Mouse (Mus musculus) intestine, embryonic 15.5 days (tissue): ENCODE measurements around the gene Abcd3. TPM values are rescaled to one million over a fixed set of nuclear protein-coding genes. Genes with fewer than 3 reads are reported as not detected.
A peak's percentile ranks its signal among the peaks of the same experiment; 100 is the strongest.

ENCODE experiments used
- ATAC-seq: fragments of 200-750 bp; cut with Nextera tagmentation; 2 replicates; pipeline ENCODE4 v1.8.0; 2017; ENCODE audit warnings: moderate TSS enrichment, moderate library complexity
- H3K27ac ChIP-seq: fragments of 300-500 bp; sonication (generic); 2 replicates; pipeline ENCODE4 v1.5.1; 2015; ENCODE audit warnings: mild to moderate bottlenecking, inconsistent platforms
- H3K27me3 ChIP-seq: fragments of 300-500 bp; sonication (generic); replicated peaks from 2 replicates; pipeline ENCODE4 v1.6.1; 2015; ENCODE audit warnings: inconsistent platforms
- H3K36me3 ChIP-seq: fragments of 300-500 bp; sonication (generic); 2 replicates; pipeline ENCODE4 v1.6.1; 2015; ENCODE audit warnings: inconsistent platforms
- H3K4me1 ChIP-seq: fragments of 300-500 bp; sonication (generic); replicated peaks from 2 replicates; pipeline ENCODE4 v1.6.1; 2015; ENCODE audit warnings: inconsistent platforms
- H3K4me2 ChIP-seq: fragments of 300-500 bp; sonication (generic); replicated peaks from 2 replicates; pipeline ENCODE4 v1.6.1; 2015; ENCODE audit warnings: mild to moderate bottlenecking, inconsistent platforms
- H3K4me3 ChIP-seq: fragments of 300-500 bp; sonication (generic); replicated peaks from 2 replicates; pipeline ENCODE4 v1.5.1; 2015; ENCODE audit warnings: inconsistent platforms
- H3K9ac ChIP-seq: fragments of 300-500 bp; sonication (generic); 2 replicates; pipeline ENCODE4 v1.6.1; 2015; ENCODE audit warnings: inconsistent platforms
- H3K9me3 ChIP-seq: fragments of 300-500 bp; sonication (generic); 2 replicates; pipeline ENCODE4 v1.6.1; 2016; ENCODE audit warnings: inconsistent platforms
- WGBS: fragments of 180-500 bp; shearing (Covaris S2); methylation state at CpG from one replicate; pipeline ENCODE4 v1.1.7; 2015; 5-methylcytosine and 5-hydroxymethylcytosine counted together
- polyA plus RNA-seq: library from polyadenylated mRNA; unstranded; fragments of >200 nt; fragmentation: Nextera tagmentation; extraction: Ambion mirVana; gene quantifications from 2 replicates; pipeline ENCODE4 v1.2.1, GENCODE M21; 2015

The Abcd3 gene
- polyA plus RNA-seq, 1 experiment from 2014 or later = 61.7 TPM

- no peak overlapping the region for H3K27ac ChIP-seq
- no peaks in the 10 kb centered on the region for H3K27me3 ChIP-seq
- no peak overlapping the region for H3K4me2 ChIP-seq
- H3K4me1 ChIP-seq = no peaks in the 10 kb centered on the region
- H3K9me3 ChIP-seq = no peaks in the 10 kb centered on the region
- H3K4me3 ChIP-seq = no peak overlapping the region
- WGBS = 76% methylated on average over 9 of the region's 9 CpGs
- ATAC-seq = no peak
- H3K36me3 ChIP-seq = no peaks in the 10 kb centered on the region
- H3K9ac ChIP-seq = no peak overlapping the region
Measured at GRCm38 (mm10) chr3:121841412-121842014, 26.4 kb upstream of the Abcd3 start.

- ATAC-seq = no peak
- no peaks in the 10 kb centered on the region for H3K27me3 ChIP-seq
- WGBS = 81% methylated on average over 8 of the region's 8 CpGs
Measured at GRCm38 (mm10) chr3:121840351-121840750, 25.2 kb upstream of the Abcd3 start.

GRCm38 (mm10) chr3:121834732-121835131, 19.6 kb upstream of the Abcd3 start:
- Histone ChIP-seq H3K27me3 (no peaks in the 10 kb centered on the region), H3K4me2 (no peak overlapping the region), H3K36me3 (no peaks in the 10 kb centered on the region), H3K4me1 (no peaks in the 10 kb centered on the region), H3K9me3 (no peaks in the 10 kb centered on the region), H3K4me3 (no peak overlapping the region), H3K9ac (no peak overlapping the region), H3K27ac (no peak overlapping the region)
- 74% methylated on average over 2 of the region's 2 CpGs for WGBS
- no peak for ATAC-seq

More at GRCm38 (mm10) chr3:121840351-121840750, 25.2 kb upstream of the Abcd3 start:
- Histone ChIP-seq H3K9me3 (no peaks in the 10 kb centered on the region), H3K27ac (no peak overlapping the region), H3K4me3 (no peak overlapping the region), H3K4me1 (no peaks in the 10 kb centered on the region), H3K4me2 (no peak overlapping the region), H3K9ac (no peak overlapping the region), H3K36me3 (no peaks in the 10 kb centered on the region)

- H3K27me3 ChIP-seq = no peaks in the 10 kb centered on the region
- no peak overlapping the region for H3K27ac ChIP-seq
- WGBS = 76% methylated on average over 4 of the region's 4 CpGs
Measured at GRCm38 (mm10) chr3:121834250-121834649, 19.1 kb upstream of the Abcd3 start.

GRCm38 (mm10) chr3:121825092-121825491, 10.0 kb upstream of the Abcd3 start:
- ATAC-seq = no peak
- H3K4me3 ChIP-seq = no peak overlapping the region
- 86% methylated on average over 1 of the region's 1 CpGs for WGBS
- H3K9me3 ChIP-seq = no peaks in the 10 kb centered on the region
- H3K9ac ChIP-seq = no peak overlapping the region
- H3K4me2 ChIP-seq = no peak overlapping the region
- no peaks in the 10 kb centered on the region for H3K36me3 ChIP-seq
- H3K27me3 ChIP-seq = no peaks in the 10 kb centered on the region
- H3K27ac ChIP-seq = no peak overlapping the region
- no peaks in the 10 kb centered on the region for H3K4me1 ChIP-seq

More at GRCm38 (mm10) chr3:121834250-121834649, 19.1 kb upstream of the Abcd3 start:
- H3K9ac ChIP-seq = no peak overlapping the region
- no peaks in the 10 kb centered on the region for H3K4me1 ChIP-seq
- H3K4me2 ChIP-seq = no peak overlapping the region
- ATAC-seq = no peak
- no peaks in the 10 kb centered on the region for H3K9me3 ChIP-seq
- no peaks in the 10 kb centered on the region for H3K36me3 ChIP-seq
- H3K4me3 ChIP-seq = no peak overlapping the region

GRCm38 (mm10) chr3:121824319-121824718, 9.2 kb upstream of the Abcd3 start:
- Histone ChIP-seq H3K36me3 (no peaks in the 10 kb centered on the region), H3K9me3 (no peaks in the 10 kb centered on the region), H3K4me1 (no peaks in the 10 kb centered on the region), H3K27me3 (no peaks in the 10 kb centered on the region), H3K9ac (no peak overlapping the region), H3K4me2 (no peak overlapping the region), H3K4me3 (no peak overlapping the region), H3K27ac (no peak overlapping the region)
- 94% methylated on average over 1 of the region's 1 CpGs for WGBS
- no peak for ATAC-seq

GRCm38 (mm10) chr3:121822643-121823042, 7.5 kb upstream of the Abcd3 start:
- Histone ChIP-seq H3K9me3 (no peaks in the 10 kb centered on the region), H3K36me3 (no peaks in the 10 kb centered on the region), H3K4me3 (no peak overlapping the region), H3K4me1 (no peaks in the 10 kb centered on the region), H3K27me3 (no peaks in the 10 kb centered on the region), H3K9ac (no peak overlapping the region), H3K4me2 (no peak overlapping the region), H3K27ac (no peak overlapping the region)
- ATAC-seq = no peak
- 82% methylated on average over 5 of the region's 5 CpGs for WGBS

- Histone ChIP-seq H3K4me2 (no peak overlapping the region), H3K4me3 (no peak overlapping the region), H3K36me3 (no peaks in the 10 kb centered on the region), H3K9ac (no peak overlapping the region), H3K27me3 (no peaks in the 10 kb centered on the region), H3K27ac (no peak overlapping the region), H3K9me3 (no peaks in the 10 kb centered on the region), H3K4me1 (no peaks in the 10 kb centered on the region)
- 0 out of 2 replicates have a peak, but pooled peaks have one; percentile 28 for ATAC-seq
- WGBS = 50% methylated on average over 8 of the region's 8 CpGs
Measured at GRCm38 (mm10) chr3:121821559-121822143, 6.5 kb upstream of the Abcd3 start.

GRCm38 (mm10) chr3:121819693-121820200, 4.6 kb upstream of the Abcd3 start:
- no peaks in the 10 kb centered on the region for H3K27me3 ChIP-seq
- H3K4me1 ChIP-seq = peaks cover 4% of the 10 kb centered on the region; the same call in 1 of the 2 replicates
- 67% methylated on average over 3 of the region's 3 CpGs for WGBS
- no peaks in the 10 kb centered on the region for H3K36me3 ChIP-seq
- peak; percentile 27; the same call in 1 of the 2 replicates for ATAC-seq
- no peaks in the 10 kb centered on the region for H3K9me3 ChIP-seq
- H3K4me2 ChIP-seq = no peak overlapping the region
- H3K4me3 ChIP-seq = no peak overlapping the region
- H3K27ac ChIP-seq = peak overlapping the region; percentile 8
- no peak overlapping the region for H3K9ac ChIP-seq

GRCm38 (mm10) chr3:121818736-121819396, 3.8 kb upstream of the Abcd3 start:
- ATAC-seq = no peak
- no peak overlapping the region for H3K4me2 ChIP-seq
- peaks cover 4% of the 10 kb centered on the region; the same call in 1 of the 2 replicates for H3K4me1 ChIP-seq
- H3K9ac ChIP-seq = no peak overlapping the region
- 75% methylated on average over 10 of the region's 10 CpGs for WGBS
- no peaks in the 10 kb centered on the region for H3K9me3 ChIP-seq
- no peak overlapping the region for H3K27ac ChIP-seq
- no peak overlapping the region for H3K4me3 ChIP-seq
- no peaks in the 10 kb centered on the region for H3K27me3 ChIP-seq
- no peaks in the 10 kb centered on the region for H3K36me3 ChIP-seq

- no peaks in the 10 kb centered on the region for H3K36me3 ChIP-seq
- ATAC-seq = no peak
- peak overlapping the region; percentile 99 for H3K27ac ChIP-seq
- 12% methylated on average over 16 of the region's 16 CpGs for WGBS
- no peaks in the 10 kb centered on the region for H3K9me3 ChIP-seq
- H3K4me2 ChIP-seq = peak overlapping the region; percentile 55
- H3K27me3 ChIP-seq = no peaks in the 10 kb centered on the region
- peaks cover 11% of the 10 kb centered on the region; the same call in 1 of the 2 replicates for H3K4me1 ChIP-seq
- peak overlapping the region; percentile 85 for H3K4me3 ChIP-seq
- peak overlapping the region; percentile 96 for H3K9ac ChIP-seq
Measured at GRCm38 (mm10) chr3:121815549-121816235, 590 bp upstream of the Abcd3 start.

GRCm38 (mm10) chr3:121814413-121814864, 663 bp downstream of the Abcd3 start:
- no peaks in the 10 kb centered on the region for H3K9me3 ChIP-seq
- peak overlapping the region; percentile 96 for H3K9ac ChIP-seq
- ATAC-seq = peak; percentile 9; the same call in 1 of the 2 replicates
- H3K4me1 ChIP-seq = peaks cover 11% of the 10 kb centered on the region; the same call in 1 of the 2 replicates
- WGBS = under 1% methylated on average over 28 of the region's 28 CpGs
- no peaks in the 10 kb centered on the region for H3K36me3 ChIP-seq
- H3K4me2 ChIP-seq = peak overlapping the region; percentile 55
- no peaks in the 10 kb centered on the region for H3K27me3 ChIP-seq
- peak overlapping the region; percentile 85 for H3K4me3 ChIP-seq
- H3K27ac ChIP-seq = peak overlapping the region; percentile 99
